Mouse (Mus musculus): Measurements from ENCODE around the gene Coro6.

DNA sequence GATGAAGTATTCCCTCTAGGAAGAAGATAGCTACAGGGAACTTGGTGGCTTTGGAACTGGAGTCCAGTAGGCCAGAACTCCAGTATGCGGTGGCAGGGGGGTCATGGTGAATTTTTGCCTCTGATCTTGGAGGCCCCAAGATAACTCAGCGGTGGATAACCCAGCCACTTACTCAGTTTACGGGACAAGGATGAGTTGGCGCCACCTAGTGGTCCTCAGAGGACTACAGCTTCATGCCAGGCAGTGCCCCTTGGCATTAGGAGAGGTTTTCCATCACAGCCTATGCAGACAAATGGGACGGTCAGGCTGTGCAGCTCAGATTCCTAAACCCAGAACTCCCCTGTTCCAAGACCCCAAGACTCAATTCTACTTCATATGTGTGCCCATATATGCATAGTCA, 39.2 kb downstream of the Coro6 start:
- TF ChIP-seq HCFC1 (IDR thresholded peaks at IDR 0.05; ENCODE audit: borderline replicate concordance, insufficient read depth, low read length) (no peak), ZC3H11A (IDR thresholded peaks at IDR 0.05; ENCODE audit: borderline replicate concordance, low read depth, low read length) (no peak), MAFK (IDR thresholded peaks at IDR 0.05; ENCODE audit: insufficient read depth, low read depth, low read length) (no peak), CHD2 (IDR thresholded peaks at IDR 0.05; ENCODE audit: low read depth, low read length) (no peak), ZNF384 (IDR thresholded peaks at IDR 0.05; ENCODE audit: low read depth, low read length) (no peak)

Data from ES-E14 (cell line).